Mouse (Mus musculus): ENCODE measurements around the gene Gins1. TPM values are rescaled to one million over a fixed set of nuclear protein-coding genes. Genes with fewer than 3 reads are reported as not detected.

The Gins1 gene
- polyA plus RNA-seq, 1 experiment from 2014 or later = 40.0 TPM

DNA sequence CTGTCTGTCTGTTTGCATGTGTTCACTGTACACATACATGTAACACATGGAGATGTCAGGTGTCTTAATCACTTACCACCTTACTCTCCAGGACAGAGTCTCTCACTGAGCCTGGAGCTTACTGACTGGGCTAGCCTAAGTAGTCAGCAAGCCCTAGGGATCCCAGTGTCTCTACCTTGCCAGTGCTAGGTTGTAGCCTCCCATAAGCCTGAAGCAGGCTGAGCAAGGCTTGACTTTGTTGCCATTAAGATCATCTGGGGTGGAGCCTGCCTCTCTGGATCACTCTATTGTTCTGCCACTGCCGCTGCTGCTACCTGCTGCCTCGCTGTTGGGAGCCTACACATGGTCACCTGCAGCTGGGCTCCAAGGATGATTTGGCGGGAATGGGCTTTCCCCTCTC, 67.5 kb downstream of the Gins1 start:
- no peaks in the 10 kb centered on the region for H3K27me3 ChIP-seq (replicated peaks)
- H3K9me3 ChIP-seq = no peaks in the 10 kb centered on the region
- WGBS = 91% methylated on average over 3 of the region's 3 CpGs
- H3K4me3 ChIP-seq = no peak overlapping the region
- H3K4me2 ChIP-seq (replicated peaks) = no peak overlapping the region
- H3K4me1 ChIP-seq = no peaks in the 10 kb centered on the region
- ATAC-seq (ENCODE audit: low FRiP score, low read depth) = no peak
- H3K9ac ChIP-seq = no peak overlapping the region
- peaks cover 55% of the 10 kb centered on the region for H3K36me3 ChIP-seq
- H3K27ac ChIP-seq = no peak overlapping the region

DNA sequence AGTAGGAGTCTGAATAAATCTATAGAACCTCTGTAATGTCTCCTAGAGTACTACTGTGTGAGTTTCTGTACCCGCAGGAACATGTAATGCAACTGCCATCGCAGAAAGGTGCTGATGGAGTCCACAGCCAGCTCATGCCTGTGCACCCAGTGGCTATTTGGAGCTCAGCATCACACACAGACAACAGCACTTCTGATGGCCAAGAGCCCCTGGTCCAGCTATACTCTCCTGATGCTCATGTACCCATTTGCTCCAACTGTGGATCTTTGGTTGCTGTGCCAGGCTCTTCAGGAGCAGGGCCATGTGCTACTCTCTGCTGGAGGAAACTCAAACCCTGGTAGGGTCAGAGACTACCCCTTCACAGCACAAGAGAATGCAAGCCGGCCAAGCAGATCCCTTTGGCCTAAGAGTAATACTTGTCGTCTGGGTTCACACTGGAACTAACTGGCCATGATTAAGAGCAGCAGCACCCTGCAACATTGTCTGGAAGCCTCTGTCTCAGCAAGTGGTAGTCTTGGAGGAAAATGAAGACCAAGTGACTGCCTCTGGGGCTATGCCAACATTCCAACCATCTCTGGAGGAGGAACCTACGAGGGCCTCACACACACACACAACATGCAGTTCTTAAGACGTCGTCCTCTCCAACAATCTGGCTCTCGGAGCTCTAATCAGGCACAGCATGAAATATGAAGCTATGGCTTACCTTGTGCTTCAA, 68.4 kb downstream of the Gins1 start:
- ATAC-seq (ENCODE audit: low FRiP score, low read depth) = no peak
- peaks cover 49% of the 10 kb centered on the region for H3K36me3 ChIP-seq
- H3K9me3 ChIP-seq = no peaks in the 10 kb centered on the region
- no peaks in the 10 kb centered on the region for H3K4me1 ChIP-seq
- 92% methylated on average over 8 of the region's 8 CpGs for WGBS
- H3K27ac ChIP-seq = no peak overlapping the region
- no peaks in the 10 kb centered on the region for H3K27me3 ChIP-seq (replicated peaks)
- H3K9ac ChIP-seq = no peak overlapping the region
- no peak overlapping the region for H3K4me2 ChIP-seq (replicated peaks)
- no peak overlapping the region for H3K4me3 ChIP-seq

DNA sequence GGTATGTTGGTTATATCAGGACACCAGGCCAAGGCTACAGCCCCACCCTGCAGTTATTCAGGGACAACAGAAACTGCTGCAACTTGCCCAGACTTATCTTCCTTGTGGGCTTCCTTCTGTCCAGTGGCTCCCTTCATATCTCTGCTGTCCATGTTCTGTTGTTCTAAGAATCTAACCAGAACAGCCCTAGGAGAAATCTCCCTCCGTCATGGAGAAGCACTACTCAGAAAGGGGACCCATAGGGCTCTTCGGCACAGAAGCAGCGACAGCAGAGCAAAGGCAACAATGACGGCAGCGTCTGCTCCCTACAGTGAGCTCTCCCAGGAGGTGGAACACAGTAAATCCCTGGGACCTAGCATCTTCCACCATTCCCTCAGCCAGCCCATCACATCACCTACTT, 71.7 kb downstream of the Gins1 start:
- Histone ChIP-seq H3K4me2 (replicated peaks) (no peak overlapping the region), H3K27me3 (replicated peaks) (no peaks in the 10 kb centered on the region), H3K9me3 (no peaks in the 10 kb centered on the region), H3K27ac (no peak overlapping the region), H3K4me1 (no peaks in the 10 kb centered on the region), H3K4me3 (no peak overlapping the region), H3K36me3 (peaks cover 33% of the 10 kb centered on the region), H3K9ac (no peak overlapping the region)
- ATAC-seq (ENCODE audit: low FRiP score, low read depth) = no peak
- WGBS = 92% methylated on average over 5 of the region's 5 CpGs

DNA sequence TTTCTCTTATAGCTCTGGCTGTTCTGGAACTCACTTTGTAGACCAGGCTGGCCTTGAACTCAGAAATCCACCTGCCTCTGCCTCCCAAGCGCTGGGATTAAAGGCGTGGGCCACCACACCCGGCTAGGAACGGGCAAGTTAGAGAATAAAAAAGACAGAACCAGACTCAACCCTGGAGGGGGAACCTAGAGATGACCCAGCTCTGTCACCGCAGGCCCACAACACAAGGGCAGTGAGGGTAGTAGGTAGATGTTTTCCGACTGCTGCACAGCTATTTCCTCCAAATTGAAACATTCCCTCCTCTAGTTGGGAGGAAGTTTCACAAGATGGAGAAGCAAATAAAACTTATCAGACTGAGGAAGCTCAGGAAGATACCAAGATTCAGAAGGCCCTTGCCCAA, 72.5 kb downstream of the Gins1 start:
- Histone ChIP-seq H3K27me3 (replicated peaks) (no peaks in the 10 kb centered on the region), H3K4me1 (no peaks in the 10 kb centered on the region), H3K4me2 (replicated peaks) (no peak overlapping the region), H3K4me3 (no peak overlapping the region), H3K36me3 (peaks cover 26% of the 10 kb centered on the region), H3K9ac (no peak overlapping the region), H3K27ac (no peak overlapping the region), H3K9me3 (no peaks in the 10 kb centered on the region)
- 93% methylated on average over 6 of the region's 6 CpGs for WGBS
- ATAC-seq (ENCODE audit: low FRiP score, low read depth) = no peak

DNA sequence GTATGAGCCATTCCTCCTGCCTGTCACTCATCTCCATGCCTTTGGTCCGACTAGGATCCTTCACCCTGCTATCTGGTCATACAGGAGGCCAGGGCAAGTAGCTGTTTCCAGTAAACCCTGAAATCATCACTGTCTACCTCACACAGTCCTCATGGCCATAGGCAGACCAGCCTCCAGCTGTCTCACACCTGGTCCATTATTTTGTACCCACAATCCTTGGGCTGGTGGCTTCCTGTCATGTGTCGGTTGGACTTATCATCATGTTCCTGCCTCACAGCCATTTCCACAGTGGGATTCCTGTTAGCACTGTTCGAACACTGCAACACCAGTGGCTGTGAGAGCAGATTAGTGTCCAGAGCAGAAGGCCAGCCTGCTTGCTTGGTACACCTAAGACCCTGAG, 73.6 kb downstream of the Gins1 start:
- no peak overlapping the region for H3K9ac ChIP-seq
- WGBS = 92% methylated on average over 3 of the region's 3 CpGs
- ATAC-seq (ENCODE audit: low FRiP score, low read depth) = no peak
- H3K4me2 ChIP-seq (replicated peaks) = no peak overlapping the region
- H3K9me3 ChIP-seq = no peaks in the 10 kb centered on the region
- no peak overlapping the region for H3K4me3 ChIP-seq
- peaks cover 17% of the 10 kb centered on the region for H3K36me3 ChIP-seq
- no peaks in the 10 kb centered on the region for H3K27me3 ChIP-seq (replicated peaks)
- H3K27ac ChIP-seq = no peak overlapping the region
- H3K4me1 ChIP-seq = no peaks in the 10 kb centered on the region

DNA sequence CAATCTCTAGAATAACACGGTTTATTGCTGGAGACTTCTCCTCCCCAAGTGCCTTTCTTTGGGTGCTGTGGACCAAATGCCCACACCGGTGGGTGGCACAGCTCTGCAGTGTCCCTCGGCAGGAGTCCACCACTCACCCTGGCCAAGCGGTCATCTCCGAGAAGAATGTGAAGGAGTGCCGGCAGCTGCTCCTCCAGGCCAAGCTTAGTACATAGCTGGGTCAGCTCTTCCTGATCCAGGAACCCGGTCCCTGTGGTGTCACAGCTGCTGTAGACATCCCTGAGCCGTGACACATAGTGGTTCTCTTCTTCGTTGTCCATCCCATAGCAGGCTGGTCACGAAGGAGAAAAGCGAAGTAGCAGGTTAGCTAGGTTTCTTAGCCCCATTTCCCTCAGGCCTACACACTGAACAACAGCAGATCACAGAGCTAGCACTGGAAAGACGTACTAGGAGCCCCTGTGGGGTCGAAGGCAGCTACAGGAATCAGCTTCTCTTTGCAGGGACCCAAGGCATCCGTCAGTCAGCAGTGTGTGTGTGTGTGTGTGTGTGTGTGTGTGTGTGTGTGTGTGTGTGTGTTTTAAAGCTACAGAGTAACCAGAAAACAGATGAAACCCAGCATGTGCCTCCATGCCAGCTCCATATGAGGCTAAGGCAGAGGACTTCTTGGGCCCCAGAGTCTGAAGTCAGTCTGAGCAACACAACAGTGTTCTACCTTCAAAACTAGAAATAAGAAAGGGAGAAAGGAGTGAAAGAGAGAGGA, 74.8 kb downstream of the Gins1 start:
- Histone ChIP-seq H3K4me1 (no peaks in the 10 kb centered on the region), H3K4me2 (replicated peaks) (no peak overlapping the region), H3K4me3 (no peak overlapping the region), H3K9me3 (no peaks in the 10 kb centered on the region), H3K27ac (no peak overlapping the region), H3K27me3 (replicated peaks) (no peaks in the 10 kb centered on the region), H3K36me3 (peaks cover 10% of the 10 kb centered on the region), H3K9ac (no peak overlapping the region)
- ATAC-seq (ENCODE audit: low FRiP score, low read depth) = no peak
- 88% methylated on average over 14 of the region's 14 CpGs for WGBS

Other genes with a start within 250 kb of the Gins1 start
- 22.8 and 23.5 TPM in 2 replicates for gene Acss1, start 236.9 kb upstream of the Gins1 start, polyA plus RNA-seq (2016; fragmentation: Nextera tagmentation; extraction: Ambion mirVana)
- gene Vsx1, start 216.0 kb upstream of the Gins1 start, polyA plus RNA-seq (2016; fragmentation: Nextera tagmentation; extraction: Ambion mirVana) = 0.51 and 0.63 TPM in 2 replicates
- 30.3 and 31.7 TPM in 2 replicates for gene Entpd6, start 156.4 kb upstream of the Gins1 start, polyA plus RNA-seq (2016; fragmentation: Nextera tagmentation; extraction: Ambion mirVana)
- 80.5 and 80.6 TPM in 2 replicates for gene Pygb, start 118.7 kb upstream of the Gins1 start, polyA plus RNA-seq (2016; fragmentation: Nextera tagmentation; extraction: Ambion mirVana)
- 76.5 and 77.8 TPM in 2 replicates for gene Abhd12, start 659 bp upstream of the Gins1 start, polyA plus RNA-seq (2016; fragmentation: Nextera tagmentation; extraction: Ambion mirVana)
- gene Ninl, start 134.0 kb downstream of the Gins1 start, polyA plus RNA-seq (2016; fragmentation: Nextera tagmentation; extraction: Ambion mirVana) = 13.3 and 13.6 TPM in 2 replicates
- gene Nanp, start 134.0 kb downstream of the Gins1 start, polyA plus RNA-seq (2016; fragmentation: Nextera tagmentation; extraction: Ambion mirVana) = 35.2 and 39.9 TPM in 2 replicates
- gene Gm14151, start 186.9 kb downstream of the Gins1 start, polyA plus RNA-seq (2016; fragmentation: Nextera tagmentation; extraction: Ambion mirVana) = not detected in 2 replicates
- gene Gm14147, start 192.8 kb downstream of the Gins1 start, polyA plus RNA-seq (2016; fragmentation: Nextera tagmentation; extraction: Ambion mirVana) = not detected in 2 replicates